Mouse (Mus musculus) layer of hippocampus, adult 8-10 months (tissue): ENCODE results near the gene Rpl22l1. TPM values are rescaled to one million over a fixed set of nuclear protein-coding genes. Genes with fewer than 3 reads are reported as not detected.
"Not testable (repeated sequence)": the region's sequence is repeated elsewhere in the genome, so short reads cannot be mapped to it uniquely, and the experiment has no call there.

Experiments
- DNase-seq, 2 experiments: peaks; one replicate each; pipeline ENCODE4 v3.0.0; 2022; ENCODE audit warnings: low spot score in 2 of 2
- total RNA-seq, 4 experiments: library from RNA; stranded (reverse); gene quantifications; 2 replicates each; pipeline ENCODE4 v1.2.4; 2022

The Rpl22l1 gene
- total RNA-seq, 4 experiments from 2014 or later: 196 to 238 (median 215) TPM

GRCm38 (mm10) chr3:28836796-28837371 lies 31.6 kb downstream of the Rpl22l1 start:
- DNase-seq: no peak

- no peak for DNase-seq
Measured at GRCm38 (mm10) chr3:28841886-28842649, 36.8 kb downstream of the Rpl22l1 start.

- DNase-seq: no peak
Measured at GRCm38 (mm10) chr3:28843231-28843630, 38.0 kb downstream of the Rpl22l1 start.

GRCm38 (mm10) chr3:28847115-28847514 lies 41.9 kb downstream of the Rpl22l1 start:
- DNase-seq: no peak

GRCm38 (mm10) chr3:28852174-28852573 lies 46.9 kb downstream of the Rpl22l1 start:
- not testable (repeated sequence) for DNase-seq

Other genes with a start within 250 kb of the Rpl22l1 start
- gene Slc2a2, start 107.5 kb upstream of the Rpl22l1 start, total RNA-seq: under 1 TPM in 1 of 4 experiments, not detected in 3; 0.07 TPM
- gene Eif5a2, start 24.2 kb upstream of the Rpl22l1 start, total RNA-seq: 10 to 100 TPM; 32.3 to 41.0 (median 33.8) TPM
- gene Gm1527, start 87.2 kb downstream of the Rpl22l1 start, total RNA-seq: not detected